Mouse (Mus musculus) lung, adult 2 months (tissue): ENCODE data around the gene Ptrh1.

Source experiments
- CTCF ChIP-seq: fragments of 200-500 bp; IDR thresholded peaks from 2 replicates; pipeline ENCODE4 v1.5.1; 2011; ENCODE audit warnings: mild to moderate bottlenecking, low read length, control low read depth; ENCODE audit not compliant: insufficient read depth
- POLR2A ChIP-seq: fragments of 200-500 bp; IDR thresholded peaks from 2 replicates; pipeline ENCODE4 v1.6.1; 2011; ENCODE audit warnings: low read depth, mild to moderate bottlenecking, control low read depth, low read length, borderline replicate concordance; ENCODE audit errors: extremely low read depth

GRCm38 (mm10) chr2:32779714-32780113 lies 4.1 kb downstream of the Ptrh1 start:
- TF ChIP-seq POLR2A (no peak), CTCF (no peak)
